Mouse (Mus musculus): ENCODE measurements around the gene H2-M5.

GRCm38 (mm10) chr17:36993770-36994325, 4.5 kb upstream of the H2-M5 start:
- TF ChIP-seq CTCF (IDR thresholded peaks at IDR 0.05; ENCODE audit: control insufficient read depth, insufficient read depth, insufficient read length) = no peak
- no peak for TF ChIP-seq USF1 (IDR thresholded peaks at IDR 0.05; ENCODE audit: low read depth)
- TF ChIP-seq MYOD1 (IDR thresholded peaks at IDR 0.05; ENCODE audit: control insufficient read depth, insufficient read length, low read depth) = no peak
- no peak for TF ChIP-seq MAX (IDR thresholded peaks at IDR 0.05)
- TF ChIP-seq MYOG (IDR thresholded peaks at IDR 0.05; ENCODE audit: control insufficient read depth, extremely low read depth, insufficient read length) = no peak
- TF ChIP-seq CEBPB (IDR thresholded peaks at IDR 0.05; ENCODE audit: low read depth) = no peak
